Mouse (Mus musculus): ENCODE data around the gene Kifc3. TPM values are rescaled to one million over a fixed set of nuclear protein-coding genes. Genes with fewer than 3 reads are reported as not detected.
A peak's percentile ranks its signal among the peaks of the same experiment; 100 is the strongest.

The Kifc3 gene
- polyA plus RNA-seq, 1 experiment from 2014 or later, result 17.9 TPM

DNA sequence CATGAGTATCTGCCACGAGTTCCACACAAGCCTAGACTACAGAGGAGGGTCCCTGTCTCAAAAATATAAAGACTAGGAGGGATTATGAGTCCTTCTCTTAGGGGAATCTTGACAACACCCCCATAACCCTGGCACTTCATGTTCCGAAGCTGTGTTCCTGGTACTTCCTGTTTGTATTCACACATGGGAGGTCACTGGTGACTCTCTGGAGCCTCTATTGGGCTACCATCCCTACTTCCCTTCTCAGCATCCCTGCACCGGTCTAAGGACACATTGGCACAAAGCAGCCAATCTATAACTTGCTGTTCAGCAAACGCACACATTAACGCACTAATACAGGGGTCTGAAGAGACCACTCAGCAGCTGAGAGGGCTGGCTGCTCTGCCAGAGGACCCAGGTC is 70.6 kb downstream of the Kifc3 start:
- Histone ChIP-seq H3K4me1 (peaks cover 1% of the 10 kb centered on the region), H3K36me3 (peaks cover 11% of the 10 kb centered on the region; the same call in 1 of the 2 replicates), H3K4me3 (replicated peaks) (no peak overlapping the region), H3K9me3 (replicated peaks) (no peaks in the 10 kb centered on the region), H3K27ac (replicated peaks) (no peak overlapping the region), H3K27me3 (peaks cover 4% of the 10 kb centered on the region; the same call in 1 of the 2 replicates), H3K9ac (no peak overlapping the region), H3K4me2 (replicated peaks) (no peak overlapping the region)
- 79% methylated on average over 5 of the region's 5 CpGs for WGBS
- ATAC-seq (ENCODE audit: insufficient number of reproducible peaks, low FRiP score, low TSS enrichment, low read depth), result no peak

DNA sequence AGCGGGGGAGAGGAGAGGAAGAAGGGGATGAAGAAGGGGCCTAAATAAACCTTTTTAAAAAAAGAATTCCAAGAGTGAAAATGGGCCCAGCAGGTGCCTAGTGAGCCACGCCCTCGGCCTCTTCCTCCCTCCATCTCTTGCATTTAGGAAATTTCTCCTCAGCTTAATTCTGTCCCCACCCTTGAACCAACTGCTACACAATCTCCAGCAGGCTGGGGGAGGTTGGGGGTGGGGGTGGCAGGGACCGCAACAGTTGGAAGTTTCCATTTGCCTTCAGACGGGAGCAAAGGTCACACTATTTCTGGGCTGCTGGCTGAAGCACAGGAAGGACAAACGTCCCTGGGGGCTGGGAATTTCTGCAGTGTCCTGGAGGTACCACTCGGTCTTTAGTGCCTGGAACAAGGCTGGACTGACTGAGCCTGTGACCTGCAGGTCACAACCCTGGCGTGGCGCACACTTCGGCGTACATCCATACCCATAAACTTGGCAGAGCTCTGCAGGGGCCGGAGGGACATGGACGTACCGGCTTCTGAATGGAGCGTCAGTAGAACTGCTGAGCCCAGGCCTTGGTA is 71.6 kb downstream of the Kifc3 start:
- ATAC-seq (ENCODE audit: insufficient number of reproducible peaks, low FRiP score, low TSS enrichment, low read depth), result peak; percentile 44; the same call in 1 of the 2 replicates

DNA sequence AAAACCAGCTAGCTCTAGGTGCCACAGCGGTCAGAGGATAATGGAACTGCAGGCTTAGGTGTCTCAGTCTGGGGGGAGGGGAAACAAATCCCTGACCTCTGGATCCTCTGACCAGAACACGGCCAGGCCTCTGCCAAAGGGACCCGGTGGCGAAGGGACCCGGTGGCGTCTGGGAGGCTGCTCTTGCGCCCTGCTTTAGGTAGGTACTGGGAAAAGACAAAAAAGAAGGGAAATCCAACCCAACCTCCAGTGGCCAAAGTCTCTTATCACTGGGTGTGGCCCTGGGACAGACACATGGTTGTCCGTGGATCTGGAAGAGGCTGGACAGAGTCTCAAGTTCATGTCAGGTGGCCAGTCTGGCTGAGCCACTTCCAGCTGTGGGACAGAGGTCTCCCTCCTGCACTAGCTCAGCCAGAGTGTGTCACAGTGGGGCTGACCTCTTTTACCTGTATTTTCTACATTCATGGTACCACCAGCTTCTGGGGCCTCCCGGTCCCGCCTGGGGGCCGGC is 73.8 kb downstream of the Kifc3 start:
- ATAC-seq (ENCODE audit: insufficient number of reproducible peaks, low FRiP score, low TSS enrichment, low read depth), result no peak
- Histone ChIP-seq H3K4me1 (no peaks in the 10 kb centered on the region), H3K9me3 (replicated peaks) (no peaks in the 10 kb centered on the region), H3K4me3 (replicated peaks) (no peak overlapping the region), H3K27ac (replicated peaks) (no peak overlapping the region), H3K9ac (no peak overlapping the region), H3K27me3 (no peaks in the 10 kb centered on the region), H3K36me3 (peaks cover 24% of the 10 kb centered on the region), H3K4me2 (replicated peaks) (no peak overlapping the region)
- 84% methylated on average over 11 of the region's 11 CpGs for whole genome bisulfite sequencing

More for the DNA sequence above, 71.6 kb downstream of the Kifc3 start:
- no peak overlapping the region for H3K9ac ChIP-seq
- H3K36me3 ChIP-seq, result peaks cover 18% of the 10 kb centered on the region; the same call in 1 of the 2 replicates
- no peaks in the 10 kb centered on the region for H3K9me3 ChIP-seq (replicated peaks)
- no peaks in the 10 kb centered on the region for H3K4me1 ChIP-seq
- H3K4me3 ChIP-seq (replicated peaks), result no peak overlapping the region
- H3K27ac ChIP-seq (replicated peaks), result no peak overlapping the region
- H3K27me3 ChIP-seq, result no peaks in the 10 kb centered on the region
- WGBS, result 54% methylated on average over 15 of the region's 15 CpGs
- H3K4me2 ChIP-seq (replicated peaks), result no peak overlapping the region

DNA sequence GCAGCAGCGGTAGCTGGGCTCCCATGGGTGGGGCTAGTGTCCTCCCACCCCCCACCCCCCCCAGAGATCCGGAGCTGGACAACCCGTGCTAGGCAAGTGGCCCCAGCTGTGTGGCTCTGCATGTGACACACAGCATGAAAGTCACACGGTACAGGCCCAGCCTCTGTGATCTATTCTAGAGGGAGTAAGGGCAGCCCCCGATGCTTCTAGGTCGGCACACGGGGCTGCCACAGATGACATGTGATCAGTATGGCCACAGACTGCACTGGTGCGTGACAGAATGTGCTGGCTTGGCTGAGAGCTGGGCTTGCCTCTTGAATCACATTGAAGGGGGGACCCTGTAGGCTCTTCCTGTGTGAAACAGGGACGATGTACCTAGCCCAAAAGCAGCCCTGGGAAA is 75.0 kb downstream of the Kifc3 start:
- WGBS, result 62% methylated on average over 9 of the region's 9 CpGs
- H3K27me3 ChIP-seq, result no peaks in the 10 kb centered on the region
- no peak overlapping the region for H3K4me2 ChIP-seq (replicated peaks)
- H3K36me3 ChIP-seq, result peaks cover 20% of the 10 kb centered on the region
- H3K27ac ChIP-seq (replicated peaks), result no peak overlapping the region
- ATAC-seq (ENCODE audit: insufficient number of reproducible peaks, low FRiP score, low TSS enrichment, low read depth), result no peak
- H3K4me1 ChIP-seq, result no peaks in the 10 kb centered on the region
- H3K9ac ChIP-seq, result no peak overlapping the region
- no peaks in the 10 kb centered on the region for H3K9me3 ChIP-seq (replicated peaks)
- H3K4me3 ChIP-seq (replicated peaks), result no peak overlapping the region

DNA sequence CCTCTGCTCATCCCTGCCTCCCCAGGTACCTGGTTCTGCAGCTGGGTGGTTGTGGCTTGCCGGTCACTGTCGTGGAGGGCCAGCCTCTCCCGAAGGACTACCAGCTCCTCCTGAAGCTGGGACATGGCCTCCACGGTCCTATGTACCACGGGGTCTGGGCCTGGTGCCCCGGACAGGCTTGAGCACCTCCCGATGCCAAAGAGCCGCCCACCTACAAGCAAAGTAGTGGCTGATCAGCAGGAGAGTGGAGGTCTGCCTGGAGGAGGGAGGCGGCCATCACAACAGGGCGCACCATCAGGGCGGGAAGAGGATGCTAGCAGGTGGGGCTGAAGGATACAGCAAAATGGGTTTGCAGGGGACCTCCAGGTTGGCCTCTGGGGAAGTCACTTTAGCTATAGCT is 76.1 kb downstream of the Kifc3 start:
- H3K9ac ChIP-seq, result no peak overlapping the region
- ATAC-seq (ENCODE audit: insufficient number of reproducible peaks, low FRiP score, low TSS enrichment, low read depth), result no peak
- no peaks in the 10 kb centered on the region for H3K4me1 ChIP-seq
- H3K27ac ChIP-seq (replicated peaks), result no peak overlapping the region
- H3K4me2 ChIP-seq (replicated peaks), result no peak overlapping the region
- H3K9me3 ChIP-seq (replicated peaks), result no peaks in the 10 kb centered on the region
- H3K36me3 ChIP-seq, result peaks cover 17% of the 10 kb centered on the region
- no peak overlapping the region for H3K4me3 ChIP-seq (replicated peaks)
- no peaks in the 10 kb centered on the region for H3K27me3 ChIP-seq
- 90% methylated on average over 11 of the region's 11 CpGs for WGBS

DNA sequence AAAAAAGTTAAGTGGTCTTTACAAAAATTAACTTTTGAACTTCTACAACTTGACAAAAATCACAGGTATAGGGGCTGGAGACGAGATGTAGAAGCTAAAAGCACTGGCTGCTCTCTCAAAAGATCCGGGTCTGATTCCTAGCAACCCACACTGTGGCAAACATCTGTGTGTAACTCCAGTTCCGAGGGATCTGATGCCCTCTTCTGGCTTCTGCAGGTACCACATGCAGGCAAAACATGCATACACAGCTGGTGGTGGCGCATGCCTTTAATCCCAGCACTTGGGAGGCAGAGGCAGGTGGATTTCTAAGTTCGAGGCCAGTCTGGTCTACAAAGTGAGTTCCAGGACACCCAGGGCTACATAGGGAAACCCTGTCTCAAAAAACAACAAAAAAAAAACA is 79.2 kb downstream of the Kifc3 start:
- Histone ChIP-seq H3K27ac (replicated peaks) (no peak overlapping the region), H3K4me1 (no peaks in the 10 kb centered on the region), H3K9ac (no peak overlapping the region), H3K27me3 (no peaks in the 10 kb centered on the region), H3K9me3 (replicated peaks) (no peaks in the 10 kb centered on the region), H3K36me3 (peaks cover 17% of the 10 kb centered on the region), H3K4me3 (replicated peaks) (no peak overlapping the region), H3K4me2 (replicated peaks) (no peak overlapping the region)
- ATAC-seq (ENCODE audit: insufficient number of reproducible peaks, low FRiP score, low TSS enrichment, low read depth), result no peak
- WGBS, result 89% methylated on average over 5 of the region's 5 CpGs

DNA sequence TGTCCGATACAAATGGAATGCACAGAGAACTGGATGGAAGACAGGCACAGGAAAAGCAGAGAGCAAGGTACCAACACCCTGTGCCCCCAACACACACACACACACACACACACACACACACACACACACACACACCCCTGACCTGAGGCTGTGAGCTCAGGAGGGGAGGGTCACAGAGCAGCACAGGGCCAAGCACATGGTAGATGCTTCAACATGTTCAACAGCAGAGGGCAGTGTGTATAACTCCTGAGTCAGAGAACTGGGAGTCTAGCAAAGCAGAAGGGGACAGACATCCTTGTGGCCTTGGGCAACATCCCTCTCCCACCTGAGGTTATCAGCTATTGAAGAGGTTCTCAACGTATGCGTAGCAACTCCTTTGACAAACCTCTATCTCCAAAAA is 88.9 kb downstream of the Kifc3 start:
- Histone ChIP-seq H3K4me3 (replicated peaks) (no peak overlapping the region), H3K9ac (no peak overlapping the region), H3K36me3 (no peaks in the 10 kb centered on the region), H3K4me2 (replicated peaks) (no peak overlapping the region), H3K27me3 (no peaks in the 10 kb centered on the region), H3K9me3 (replicated peaks) (no peaks in the 10 kb centered on the region), H3K4me1 (no peaks in the 10 kb centered on the region), H3K27ac (replicated peaks) (no peak overlapping the region)
- ATAC-seq (ENCODE audit: insufficient number of reproducible peaks, low FRiP score, low TSS enrichment, low read depth), result no peak
- 56% methylated on average over 3 of the region's 3 CpGs for WGBS

DNA sequence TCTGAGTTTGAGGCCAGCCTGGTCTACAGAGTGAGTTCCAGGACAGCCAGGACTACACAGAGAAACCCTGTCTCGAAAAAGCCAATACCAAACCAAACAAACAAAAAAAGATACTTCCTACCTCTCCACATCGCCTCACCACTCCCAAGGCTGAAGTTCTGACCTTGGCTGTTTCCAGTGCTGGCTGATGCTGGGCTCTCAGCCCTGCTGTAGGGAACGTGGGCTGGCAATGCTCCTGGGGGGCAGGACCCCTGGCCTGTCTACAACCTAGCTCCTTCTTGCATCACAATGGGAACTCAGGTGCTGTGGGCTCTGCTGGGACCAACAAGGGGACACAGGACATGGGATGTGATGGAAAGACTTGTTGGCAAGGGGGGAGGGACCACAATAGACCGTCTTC is 89.5 kb downstream of the Kifc3 start:
- H3K9me3 ChIP-seq (replicated peaks), result no peaks in the 10 kb centered on the region
- no peak overlapping the region for H3K4me3 ChIP-seq (replicated peaks)
- no peak overlapping the region for H3K9ac ChIP-seq
- H3K4me1 ChIP-seq, result no peaks in the 10 kb centered on the region
- no peak overlapping the region for H3K27ac ChIP-seq (replicated peaks)
- WGBS, result 69% methylated on average over 4 of the region's 4 CpGs
- no peaks in the 10 kb centered on the region for H3K27me3 ChIP-seq
- peaks cover 3% of the 10 kb centered on the region; the same call in 1 of the 2 replicates for H3K36me3 ChIP-seq
- H3K4me2 ChIP-seq (replicated peaks), result no peak overlapping the region
- ATAC-seq (ENCODE audit: insufficient number of reproducible peaks, low FRiP score, low TSS enrichment, low read depth), result no peak

DNA sequence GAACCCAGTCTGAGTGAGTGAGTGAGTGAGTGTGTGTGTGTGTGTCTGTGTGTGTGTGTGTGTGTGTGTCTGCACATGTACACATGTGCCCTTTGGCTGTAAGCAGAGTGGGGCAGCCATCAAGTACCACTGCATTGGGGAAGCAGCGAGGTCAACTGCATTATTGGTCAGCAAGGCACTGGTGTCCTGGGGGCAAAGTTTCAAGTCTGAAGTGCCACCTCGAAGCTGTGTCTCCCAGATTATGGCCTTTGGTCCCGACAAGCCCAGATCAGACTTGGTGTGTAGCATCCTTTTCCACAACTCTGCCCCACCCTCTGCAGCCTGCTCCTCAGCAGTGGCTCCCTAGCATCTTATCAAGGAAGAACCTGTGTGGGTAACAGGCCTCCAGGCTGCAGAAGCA is 90.0 kb downstream of the Kifc3 start:
- no peak overlapping the region for H3K27ac ChIP-seq (replicated peaks)
- no peak overlapping the region for H3K4me2 ChIP-seq (replicated peaks)
- H3K4me3 ChIP-seq (replicated peaks), result no peak overlapping the region
- peaks cover 3% of the 10 kb centered on the region for H3K36me3 ChIP-seq
- WGBS, result 86% methylated on average over 3 of the region's 3 CpGs
- H3K9ac ChIP-seq, result no peak overlapping the region
- no peaks in the 10 kb centered on the region for H3K27me3 ChIP-seq
- ATAC-seq (ENCODE audit: insufficient number of reproducible peaks, low FRiP score, low TSS enrichment, low read depth), result no peak
- H3K4me1 ChIP-seq, result no peaks in the 10 kb centered on the region
- no peaks in the 10 kb centered on the region for H3K9me3 ChIP-seq (replicated peaks)

DNA sequence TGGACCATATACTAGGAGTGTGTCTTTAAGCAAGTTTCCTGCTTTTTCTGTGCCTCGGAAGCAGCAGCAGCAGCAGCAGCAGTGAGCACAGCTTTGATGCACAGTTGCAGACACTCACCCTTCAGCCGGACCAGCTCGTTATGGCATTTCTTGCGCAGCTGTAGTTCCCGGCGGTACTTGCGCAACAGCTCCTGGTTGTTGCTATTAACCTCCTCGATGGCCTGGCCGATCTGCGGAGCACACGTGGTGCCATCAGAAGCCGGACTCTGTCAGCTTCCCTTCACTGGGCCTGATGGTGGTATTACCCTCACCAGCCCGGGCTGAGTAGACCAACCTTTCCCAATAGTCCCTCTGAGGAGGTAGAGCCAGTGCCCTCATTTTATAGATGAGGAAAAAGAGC is 95.3 kb downstream of the Kifc3 start:
- Histone ChIP-seq H3K9ac (no peak overlapping the region), H3K27ac (replicated peaks) (no peak overlapping the region), H3K4me1 (no peaks in the 10 kb centered on the region), H3K4me2 (replicated peaks) (no peak overlapping the region), H3K9me3 (replicated peaks) (no peaks in the 10 kb centered on the region), H3K36me3 (peaks cover 10% of the 10 kb centered on the region), H3K4me3 (replicated peaks) (no peak overlapping the region), H3K27me3 (no peaks in the 10 kb centered on the region)
- 88% methylated on average over 13 of the region's 13 CpGs for WGBS
- ATAC-seq (ENCODE audit: insufficient number of reproducible peaks, low FRiP score, low TSS enrichment, low read depth), result no peak

DNA sequence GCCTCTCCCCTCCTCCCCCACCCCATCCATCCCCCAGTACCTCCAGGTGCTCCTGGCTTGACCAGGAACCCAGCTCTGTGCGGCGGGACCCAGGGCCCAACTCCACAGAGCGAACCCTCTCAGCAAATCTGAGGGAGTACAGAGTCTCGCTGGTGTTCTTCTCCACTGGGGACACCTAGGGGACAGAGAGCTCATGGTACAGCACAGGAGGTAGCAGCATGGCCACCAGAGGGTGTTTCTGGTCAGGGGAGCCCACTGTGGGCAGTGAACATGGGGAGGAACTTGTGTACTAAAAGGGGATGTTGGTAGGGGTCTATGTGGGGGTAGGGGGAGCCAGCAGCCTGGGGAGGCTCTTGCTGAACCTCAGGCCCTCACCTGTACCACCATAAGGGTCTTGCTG is 100.6 kb downstream of the Kifc3 start:
- Histone ChIP-seq H3K36me3 (peaks cover 52% of the 10 kb centered on the region), H3K4me2 (replicated peaks) (no peak overlapping the region), H3K9ac (no peak overlapping the region), H3K27ac (replicated peaks) (no peak overlapping the region), H3K4me1 (no peaks in the 10 kb centered on the region), H3K9me3 (replicated peaks) (no peaks in the 10 kb centered on the region), H3K4me3 (replicated peaks) (no peak overlapping the region), H3K27me3 (no peaks in the 10 kb centered on the region)
- 85% methylated on average over 4 of the region's 4 CpGs for WGBS
- ATAC-seq (ENCODE audit: insufficient number of reproducible peaks, low FRiP score, low TSS enrichment, low read depth), result no peak

DNA sequence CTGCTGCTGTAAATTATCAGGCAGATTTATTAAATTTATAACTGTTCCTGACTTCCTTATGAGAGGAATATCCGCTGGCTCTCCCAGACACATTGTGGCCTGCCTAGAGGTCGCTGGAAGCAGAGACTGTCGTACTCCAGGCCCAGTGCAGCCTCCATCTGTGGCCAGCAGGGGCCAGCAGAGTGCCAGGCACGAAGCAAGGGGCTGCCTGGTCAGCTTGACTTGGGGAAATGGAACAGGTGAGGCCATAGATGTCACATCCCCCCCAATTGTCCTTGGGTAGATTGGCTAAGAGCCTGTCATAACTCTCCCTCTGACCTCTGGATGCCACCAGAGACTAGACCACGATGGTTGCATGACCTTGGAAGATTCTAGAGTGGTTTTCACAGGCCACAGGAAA is 103.6 kb downstream of the Kifc3 start:
- Histone ChIP-seq H3K27ac (replicated peaks) (no peak overlapping the region), H3K4me2 (replicated peaks) (no peak overlapping the region), H3K27me3 (no peaks in the 10 kb centered on the region), H3K36me3 (peaks cover 74% of the 10 kb centered on the region), H3K9me3 (replicated peaks) (no peaks in the 10 kb centered on the region), H3K9ac (no peak overlapping the region), H3K4me3 (replicated peaks) (no peak overlapping the region), H3K4me1 (no peaks in the 10 kb centered on the region)
- 18% methylated on average over 5 of the region's 5 CpGs for WGBS
- 0 out of 2 replicates have a peak, but pooled peaks have one; percentile 24 for ATAC-seq (ENCODE audit: insufficient number of reproducible peaks, low FRiP score, low TSS enrichment, low read depth)
